10 mouse cellular contexts compared by ENCODE assay signal in the genomic region with DNA sequence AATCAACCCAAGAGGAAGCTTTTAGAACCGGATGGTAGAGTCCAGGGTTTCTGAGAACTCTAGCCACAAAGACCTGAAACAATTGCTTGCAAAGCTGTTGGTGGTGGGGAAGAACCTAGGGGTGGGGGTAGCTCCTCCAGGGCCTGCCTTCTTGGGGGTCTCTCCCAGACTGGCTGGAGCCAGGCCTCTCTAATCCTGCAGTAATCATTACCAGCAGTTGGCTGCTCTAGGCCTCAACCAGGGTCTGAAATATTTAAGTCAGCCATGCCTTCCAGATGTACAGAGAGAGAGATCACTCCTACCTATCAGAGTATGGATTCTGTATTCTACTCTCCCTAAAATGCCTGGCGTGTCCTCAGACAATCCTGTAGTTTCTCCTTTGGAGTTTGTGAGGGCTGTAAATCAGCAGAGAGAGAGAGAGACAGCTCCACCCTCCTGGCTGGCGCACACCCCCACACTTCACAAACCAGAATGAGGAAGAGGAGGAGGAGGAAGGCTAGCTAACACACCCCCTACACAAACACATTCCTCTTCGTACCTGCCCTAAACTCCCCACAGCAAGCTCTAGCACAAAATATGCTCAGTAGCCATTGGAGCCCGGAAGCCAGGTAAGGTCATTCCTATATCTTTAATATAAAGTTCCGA. TPM values are rescaled to one million over a fixed set of nuclear protein-coding genes. Genes with fewer than 3 reads are reported as not detected.
DNase-seq lines count a peak whose midpoint lies in the region; ATAC-seq and TF ChIP-seq lines count a peak whose summit lies in the region.
"Had no signal": no experiment of that assay in that cellular context is flagged by ENCODE, and none has a peak within 500 bp of the region (broad histone marks: within the 10 kb centered on the region; RNA-seq: fewer than 3 reads in every experiment).

No protein-coding gene starts in this region.

- no peak for ATAC-seq in kidney, postnatal 0 days (replicated peaks; ENCODE audit: low FRiP score, low read depth)
- no peak for ATAC-seq in embryonic facial prominence, embryonic 14.5 days (ENCODE audit: low read depth)
- no peak for ATAC-seq in liver, embryonic 15.5 days (ENCODE audit: insufficient read depth)
- ATAC-seq in monocyte, adult 5-6 weeks (replicated peaks; ENCODE audit: insufficient number of reproducible peaks, low FRiP score, low TSS enrichment, poor library complexity, severe bottlenecking), result no peak
- ATAC-seq: forebrain, embryonic 14.5 days had no signal

- H3K4me1 ChIP-seq in kidney, postnatal 0 days (replicated peaks; ENCODE audit: insufficient read depth, low read length), result peaks cover 28% of the 10 kb centered on the region
- peaks cover 19% of the 10 kb centered on the region for H3K4me1 ChIP-seq in embryonic facial prominence, embryonic 14.5 days (ENCODE audit: control insufficient read depth, insufficient read depth, low read length)
- H3K4me1 ChIP-seq in liver, embryonic 15.5 days (replicated peaks), result peaks cover 53% of the 10 kb centered on the region

- H3K36me3 ChIP-seq in kidney, postnatal 0 days (ENCODE audit: insufficient read depth, low read length), result 0 out of 2 replicates have a peak, but pooled peaks cover 11% of the 10 kb centered on the region
- peaks cover 26% of the 10 kb centered on the region for H3K36me3 ChIP-seq in embryonic facial prominence, embryonic 14.5 days (ENCODE audit: control insufficient read depth, insufficient read depth, low read length)
- H3K36me3 ChIP-seq in liver, embryonic 15.5 days (replicated peaks), result peaks cover 29% of the 10 kb centered on the region

- 47% methylated on average over 6 of the region's 6 CpGs for WGBS in kidney, postnatal 0 days
- 37% methylated on average over 6 of the region's 6 CpGs for WGBS in embryonic facial prominence, embryonic 14.5 days
- 38% methylated on average over 6 of the region's 6 CpGs for WGBS in liver, embryonic 15.5 days (ENCODE audit: insufficient replicate concordance)

- DNase-seq in embryo, embryonic 11 days, result peak; percentile 53
- DNase-seq in embryo, embryonic 10 days (ENCODE audit: low spot score), result no peak
- DNase-seq in kidney, postnatal 0 days (ENCODE audit: low spot score), result no peak
- DNase-seq in kidney, adult 9 months, result no peak
- DNase-seq in embryonic facial prominence, embryonic 14.5 days (ENCODE audit: low spot score), result peak; percentile 63
- no peak for DNase-seq in urinary bladder, postnatal 10 days (ENCODE audit: low spot score)
- DNase-seq: cerebellum, adult 18-20 months had no signal

- H3K27me3 ChIP-seq in kidney, postnatal 0 days (ENCODE audit: insufficient read depth, low read length), result no peaks in the 10 kb centered on the region
- H3K27me3 ChIP-seq in embryonic facial prominence, embryonic 14.5 days (replicated peaks; ENCODE audit: control insufficient read depth, insufficient read depth, low read length), result no peaks in the 10 kb centered on the region
- peaks cover 32% of the 10 kb centered on the region for H3K27me3 ChIP-seq in liver, embryonic 15.5 days

- TF ChIP-seq CTCF in kidney, postnatal 0 days (IDR thresholded peaks at IDR 0.05; ENCODE audit: low read depth), result no peak

- H3K9ac ChIP-seq in kidney, postnatal 0 days (ENCODE audit: low read depth, low read length), result no peak overlapping the region
- H3K9ac ChIP-seq in embryonic facial prominence, embryonic 14.5 days (ENCODE audit: low read depth, low read length), result 0 out of 2 replicates have a peak overlapping the region, but pooled peaks have one; percentile 1
- no peak overlapping the region for H3K9ac ChIP-seq in liver, embryonic 15.5 days

- no peaks in the 10 kb centered on the region for H3K9me3 ChIP-seq in kidney, postnatal 0 days (replicated peaks; ENCODE audit: low read length)
- no peaks in the 10 kb centered on the region for H3K9me3 ChIP-seq in embryonic facial prominence, embryonic 14.5 days (ENCODE audit: control insufficient read depth, low read length)
- H3K9me3 ChIP-seq in liver, embryonic 15.5 days (replicated peaks), result no peaks in the 10 kb centered on the region

- H3K4me3 ChIP-seq in kidney, postnatal 0 days (replicated peaks; ENCODE audit: low read depth, low read length), result no peak overlapping the region
- H3K4me3 ChIP-seq in embryonic facial prominence, embryonic 14.5 days (ENCODE audit: low read depth, low read length), result no peak overlapping the region
- no peak overlapping the region for H3K4me3 ChIP-seq in liver, embryonic 15.5 days (replicated peaks)

- peak overlapping the region; percentile 99 for H3K27ac ChIP-seq in kidney, postnatal 0 days
- peak overlapping the region; percentile 99 for H3K27ac ChIP-seq in embryonic facial prominence, embryonic 14.5 days (replicated peaks; ENCODE audit: low read depth, low read length)
- peak overlapping the region; percentile 70 for H3K27ac ChIP-seq in liver, embryonic 15.5 days (replicated peaks)

- peak overlapping the region; percentile 97; the same call in 1 of the 2 replicates for H3K4me2 ChIP-seq in kidney, postnatal 0 days (ENCODE audit: low read length)
- H3K4me2 ChIP-seq in embryonic facial prominence, embryonic 14.5 days (ENCODE audit: low read depth, low read length), result peak overlapping the region; percentile 70; the same call in 1 of the 2 replicates
- H3K4me2 ChIP-seq in liver, embryonic 15.5 days, result peak overlapping the region; percentile 94

RNA-seq across cellular contexts. Expression of a gene that starts 0.5 kb away (rescaled TPM):
- polyA plus RNA-seq in kidney, postnatal 0 days (2015; fragmentation: Nextera tagmentation; extraction: Ambion mirVana), result 58.6 and 69.5 TPM in 2 replicates
- 51.2 and 56.1 TPM in 2 replicates for polyA plus RNA-seq in embryonic facial prominence, embryonic 14.5 days (2014; fragmentation: Nextera tagmentation; extraction: Ambion mirVana)
- 6.8 and 7.7 TPM in 2 replicates for polyA plus RNA-seq in liver, embryonic 15.5 days (2015; fragmentation: Nextera tagmentation; extraction: Ambion mirVana)
- 1.5 TPM in 1 of 3 replicates, not detected in the others for total RNA-seq in monocyte, adult 5-6 weeks (2017)

RNA-seq across cellular contexts. Expression of a gene that starts 7.5 kb away (rescaled TPM):
- polyA plus RNA-seq in kidney, postnatal 0 days (2015; fragmentation: Nextera tagmentation; extraction: Ambion mirVana), result 78.9 and 79.9 TPM in 2 replicates
- polyA plus RNA-seq in embryonic facial prominence, embryonic 14.5 days (2014; fragmentation: Nextera tagmentation; extraction: Ambion mirVana), result 47.4 and 49.2 TPM in 2 replicates
- 27.4 and 28.8 TPM in 2 replicates for polyA plus RNA-seq in liver, embryonic 15.5 days (2015; fragmentation: Nextera tagmentation; extraction: Ambion mirVana)
- total RNA-seq in monocyte, adult 5-6 weeks (2017), result 32.9 to 51.9 TPM (median 38.9 TPM) in 3 replicates

RNA-seq across cellular contexts. Expression of a gene that starts 8.2 kb away (rescaled TPM):
- 15.7 and 19.4 TPM in 2 replicates for polyA plus RNA-seq in kidney, postnatal 0 days (2015; fragmentation: Nextera tagmentation; extraction: Ambion mirVana)
- polyA plus RNA-seq in embryonic facial prominence, embryonic 14.5 days (2014; fragmentation: Nextera tagmentation; extraction: Ambion mirVana), result 10.5 and 11.2 TPM in 2 replicates
- 10.4 and 13.4 TPM in 2 replicates for polyA plus RNA-seq in liver, embryonic 15.5 days (2015; fragmentation: Nextera tagmentation; extraction: Ambion mirVana)
- 6.8 to 11.9 TPM (median 8.7 TPM) in 3 replicates for total RNA-seq in monocyte, adult 5-6 weeks (2017)

RNA-seq across cellular contexts. Expression of a gene that starts 24.8 kb away (rescaled TPM):
- 3.2 and 3.7 TPM in 2 replicates for polyA plus RNA-seq in kidney, postnatal 0 days (2015; fragmentation: Nextera tagmentation; extraction: Ambion mirVana)
- polyA plus RNA-seq in embryonic facial prominence, embryonic 14.5 days (2014; fragmentation: Nextera tagmentation; extraction: Ambion mirVana), result 2.9 and 4.3 TPM in 2 replicates
- 4.4 and 5.6 TPM in 2 replicates for polyA plus RNA-seq in liver, embryonic 15.5 days (2015; fragmentation: Nextera tagmentation; extraction: Ambion mirVana)
- 0.29 to 0.39 TPM in 2 of 3 replicates, not detected in the other for total RNA-seq in monocyte, adult 5-6 weeks (2017)

RNA-seq across cellular contexts. Expression of a gene that starts 31.8 kb away (rescaled TPM):
- 0.43 and 0.80 TPM in 2 replicates for polyA plus RNA-seq in kidney, postnatal 0 days (2015; fragmentation: Nextera tagmentation; extraction: Ambion mirVana)
- 0.32 and 0.67 TPM in 2 replicates for polyA plus RNA-seq in embryonic facial prominence, embryonic 14.5 days (2014; fragmentation: Nextera tagmentation; extraction: Ambion mirVana)
- not detected in 2 replicates for polyA plus RNA-seq in liver, embryonic 15.5 days (2015; fragmentation: Nextera tagmentation; extraction: Ambion mirVana)
- not detected in 3 replicates for total RNA-seq in monocyte, adult 5-6 weeks (2017)

Comparison
In these comparisons a context has a peak if more than half of its experiments do, and no peak if none do; other contexts are left out.
1. DNase-seq: peak in embryo, embryonic 11 days (single experiment) and embryonic facial prominence, embryonic 14.5 days (single experiment); none in embryo, embryonic 10 days (single experiment), kidney, postnatal 0 days (single experiment), kidney, adult 9 months (single experiment) and urinary bladder, postnatal 10 days (single experiment).
2. Peak in every context shown above with its lines, with median percentiles within 50 percentile points of each other: H3K27ac ChIP-seq and H3K4me2 ChIP-seq.